Mouse (Mus musculus) kidney, postnatal 10 days (tissue): ENCODE results near the gene Lats1.
"Not testable (repeated sequence)": the region's sequence is repeated elsewhere in the genome, so short reads cannot be mapped to it uniquely, and the experiment has no call there.

Experiments
- DNase-seq: peaks from one replicate; pipeline ENCODE4 v3.0.0; 2021; ENCODE audit warnings: mixed read lengths

The Lats1 gene

DNA sequence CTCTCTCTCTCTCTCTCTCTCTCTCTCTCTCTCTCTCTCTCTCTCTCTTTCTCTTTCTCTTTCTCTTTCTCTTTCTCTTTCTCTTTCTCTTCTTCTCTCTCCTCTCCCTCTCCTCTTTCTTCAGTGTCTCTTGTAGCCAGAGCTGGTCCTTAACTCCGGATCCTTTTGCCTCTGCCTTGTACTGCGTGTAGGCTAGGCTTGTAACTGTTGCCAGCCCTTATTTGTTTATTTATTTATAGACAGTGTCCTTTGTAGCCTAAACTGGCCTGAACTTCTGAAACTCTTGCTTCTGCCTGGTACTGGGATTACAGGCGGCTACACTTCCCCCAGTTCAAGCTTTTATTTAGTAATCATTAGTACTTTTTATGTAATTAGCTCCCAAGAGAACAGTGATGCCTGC lies 46.0 kb downstream of the Lats1 start:
- DNase-seq, result no peak

DNA sequence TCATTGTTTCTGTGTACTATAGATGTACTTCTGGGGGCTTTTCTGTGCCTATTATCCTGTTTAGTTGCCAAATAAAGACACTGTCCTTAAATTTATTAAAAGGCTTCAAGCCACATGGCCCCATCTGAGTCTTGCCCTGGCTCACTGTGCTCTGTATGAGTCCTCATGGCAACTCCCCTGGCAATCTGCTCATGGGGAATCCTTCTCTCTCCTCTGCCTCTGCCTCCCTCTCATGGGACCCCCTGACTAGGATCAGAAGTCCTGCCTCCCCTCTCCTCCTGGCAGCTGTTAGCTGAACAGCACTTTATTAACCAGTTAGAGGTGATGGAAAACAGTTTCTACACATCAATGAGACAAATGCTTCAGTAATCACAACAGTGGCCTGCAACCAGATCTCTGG lies 50.6 kb downstream of the Lats1 start:
- DNase-seq, result no peak

DNA sequence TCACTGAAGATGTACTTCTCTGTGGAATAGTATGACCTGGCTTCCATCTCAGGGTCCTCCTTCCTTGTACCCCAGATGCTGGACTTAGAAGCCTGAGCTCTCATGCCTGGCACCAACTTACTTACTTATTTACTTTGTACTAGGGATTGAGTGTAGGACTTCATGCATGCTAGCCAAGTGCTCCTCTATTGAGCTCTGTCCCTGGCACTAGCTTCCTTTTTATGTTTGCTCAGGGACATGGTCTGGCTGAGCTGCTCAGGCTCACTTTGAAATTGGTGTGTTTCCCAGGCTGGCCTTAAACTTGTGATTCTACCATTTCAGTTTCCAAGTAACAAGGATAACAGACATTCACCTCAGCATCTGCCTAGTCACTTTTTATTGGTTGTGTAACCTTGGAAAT lies 56.1 kb downstream of the Lats1 start:
- DNase-seq, result no peak

DNA sequence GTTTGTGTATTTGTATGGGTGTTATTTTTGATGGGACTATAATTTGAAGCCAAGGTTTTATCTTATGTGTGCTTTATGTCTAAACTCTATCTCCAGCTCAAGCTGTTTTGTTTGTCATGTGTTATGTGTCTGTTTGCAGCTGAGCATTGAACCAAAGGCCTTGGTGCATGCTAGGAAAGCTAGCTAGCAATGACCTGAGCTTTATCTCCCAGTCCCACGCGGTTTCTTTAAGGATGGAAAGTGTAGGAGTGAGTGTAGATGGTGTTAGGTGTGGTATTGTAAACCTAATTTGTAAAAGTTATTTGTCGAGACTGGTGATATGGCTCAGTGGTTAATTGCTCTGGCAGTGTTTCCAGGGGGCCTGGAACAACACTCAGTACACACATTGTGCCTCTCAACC lies 56.9 kb downstream of the Lats1 start:
- no peak for DNase-seq

DNA sequence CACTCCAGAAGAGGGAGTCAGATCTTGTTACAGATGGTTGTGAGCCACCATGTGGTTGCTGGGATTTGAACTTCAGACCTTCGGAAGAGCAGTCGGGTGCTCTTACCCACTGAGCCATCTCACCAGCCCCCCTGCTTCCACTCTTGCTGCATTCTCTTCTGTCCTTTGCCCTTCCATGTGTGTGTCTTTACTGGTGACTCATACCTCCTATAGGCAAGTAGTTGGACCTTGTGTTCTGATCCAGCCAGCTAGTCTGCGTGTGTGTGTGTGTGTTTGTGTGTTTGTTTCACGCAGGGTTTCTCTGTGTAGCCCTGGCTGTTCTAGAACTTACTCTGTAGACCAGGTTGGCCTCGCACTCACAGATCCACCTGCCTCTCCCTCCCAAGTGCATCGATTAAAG lies 64.5 kb downstream of the Lats1 start:
- not testable (repeated sequence) for DNase-seq

DNA sequence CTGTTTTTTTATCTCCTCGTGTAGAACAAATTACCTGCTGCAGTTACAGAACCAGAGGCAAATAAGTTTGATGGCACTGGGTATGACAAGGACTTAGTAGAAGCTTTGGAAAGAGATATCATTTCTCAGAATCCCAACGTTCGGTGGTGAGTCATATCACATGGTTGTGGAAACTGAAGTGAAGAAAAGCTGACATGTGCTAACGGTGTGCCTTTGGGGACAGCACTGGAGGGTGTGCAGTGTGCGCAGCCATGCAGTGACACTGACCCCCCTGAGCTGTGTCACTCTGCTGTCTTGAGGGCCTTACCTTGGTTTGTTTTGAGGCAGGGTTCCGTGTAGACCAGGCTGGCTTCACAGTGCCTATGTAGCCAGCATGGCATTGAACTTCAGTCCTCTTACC lies 67.7 kb downstream of the Lats1 start:
- DNase-seq, result no peak

DNA sequence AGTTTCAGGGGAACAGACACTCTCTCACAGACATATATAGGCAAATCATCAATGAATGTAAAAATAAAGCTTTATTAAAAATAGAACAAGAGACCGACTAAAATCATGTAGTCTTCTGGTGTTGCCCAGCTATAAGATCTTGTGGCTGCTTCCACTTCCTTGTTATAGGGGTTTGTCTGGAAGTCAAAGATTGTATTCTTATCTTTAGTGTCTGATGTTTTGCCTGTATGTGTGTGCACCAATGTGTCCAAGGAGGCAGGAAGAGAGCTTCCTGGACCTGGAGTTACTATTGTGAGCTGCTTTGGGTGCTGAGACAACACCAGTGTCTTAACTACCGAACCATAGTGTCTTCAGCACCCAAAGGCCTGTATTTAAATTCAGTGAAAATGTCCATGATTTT lies 76.5 kb downstream of the Lats1 start:
- DNase-seq, result no peak
